Mouse (Mus musculus) stomach, postnatal 0 days (tissue): ENCODE measurements around the gene Arl13b. TPM values are rescaled to one million over a fixed set of nuclear protein-coding genes. Genes with fewer than 3 reads are reported as not detected.

Experiments used
- ATAC-seq: fragments of 200-750 bp; cut with Nextera tagmentation; 2 replicates; pipeline ENCODE4 v1.8.0; 2017; ENCODE audit not compliant: low FRiP score, low TSS enrichment
- DNase-seq: peaks from one replicate; pipeline ENCODE4 v3.0.0-alpha.2; 2016; ENCODE audit warnings: low spot score
- H3K27ac ChIP-seq: fragments of 300-500 bp; sonication (generic); replicated peaks from 2 replicates; pipeline ENCODE4 v1.5.1; 2014; ENCODE audit warnings: mild to moderate bottlenecking, control low read depth
- H3K27me3 ChIP-seq: fragments of 300-500 bp; sonication (generic); 2 replicates; pipeline ENCODE4 v1.6.1; 2014; ENCODE audit warnings: low read length; ENCODE audit not compliant: control insufficient read depth, insufficient read depth
- H3K36me3 ChIP-seq: fragments of 300-500 bp; sonication (generic); 2 replicates; pipeline ENCODE4 v1.6.1; 2014; ENCODE audit warnings: low read length, mixed read lengths; ENCODE audit not compliant: control insufficient read depth, insufficient read depth
- H3K4me1 ChIP-seq: fragments of 300-500 bp; sonication (generic); replicated peaks from 2 replicates; pipeline ENCODE4 v1.6.1; 2014; ENCODE audit warnings: antibody characterized with exemption; ENCODE audit not compliant: control insufficient read depth, insufficient read depth
- H3K4me2 ChIP-seq: fragments of 300-500 bp; sonication (generic); replicated peaks from 2 replicates; pipeline ENCODE4 v1.6.1; 2014; ENCODE audit warnings: low read depth, mild to moderate bottlenecking, control low read depth, moderate library complexity
- H3K4me3 ChIP-seq: fragments of 300-500 bp; sonication (generic); 2 replicates; pipeline ENCODE4 v1.5.1; 2014; ENCODE audit warnings: low read depth, low read length, control low read depth
- H3K9ac ChIP-seq: fragments of 300-500 bp; sonication (generic); 2 replicates; pipeline ENCODE4 v1.6.1; 2014; ENCODE audit warnings: mild to moderate bottlenecking, low read length, control low read depth, mixed read lengths
- H3K9me3 ChIP-seq: fragments of 300-500 bp; sonication (generic); 2 replicates; pipeline ENCODE4 v1.6.1; 2016; ENCODE audit warnings: low read length; ENCODE audit not compliant: control insufficient read depth
- CTCF ChIP-seq: IDR thresholded peaks from 2 replicates; pipeline ENCODE4 v1.5.1; 2016; ENCODE audit warnings: antibody characterized with exemption, low read depth, mild to moderate bottlenecking, moderate library complexity
- EP300 ChIP-seq: optimal IDR thresholded peaks from 2 replicates; pipeline ENCODE3; 2016; ENCODE audit warnings: antibody characterized with exemption
- WGBS: fragments of 180-500 bp; shearing (Covaris S2); extraction: QIAGEN DNeasy Blood & Tissue Kit; methylation state at CpG from one replicate; pipeline ENCODE4 v1.1.7; 2014; 5-methylcytosine and 5-hydroxymethylcytosine counted together
- polyA plus RNA-seq: library from polyadenylated mRNA; unstranded; fragments of >200 nt; fragmentation: Nextera tagmentation; extraction: Ambion mirVana; gene quantifications from 2 replicates; pipeline ENCODE4 v1.2.1, GENCODE M21; 2015

The Arl13b gene
- polyA plus RNA-seq, 1 experiment from 2014 or later, result 12.1 TPM

DNA sequence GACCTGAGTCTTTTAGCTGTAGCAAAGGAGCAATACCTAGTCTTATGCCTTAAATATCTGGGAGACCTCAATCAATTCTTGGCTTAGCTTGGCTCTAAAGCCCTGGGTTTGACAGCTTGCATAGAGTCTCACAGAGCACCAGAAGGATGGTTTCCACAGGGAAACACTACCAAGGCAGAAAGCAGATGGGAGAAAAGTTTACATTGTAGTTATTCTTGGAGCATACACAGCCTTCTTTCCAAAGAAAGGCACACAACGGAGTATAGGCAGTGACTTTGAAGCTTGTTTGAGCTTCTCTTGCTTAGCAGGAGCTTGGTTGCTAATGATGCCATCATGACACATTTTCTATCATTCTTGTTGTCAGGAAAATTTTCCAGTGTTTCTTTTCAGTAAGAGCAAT, 13.3 kb upstream of the Arl13b start:
- Histone ChIP-seq H3K9ac (no peak overlapping the region), H3K4me3 (no peak overlapping the region), H3K27me3 (no peaks in the 10 kb centered on the region), H3K4me1 (no peaks in the 10 kb centered on the region), H3K4me2 (no peak overlapping the region), H3K27ac (no peak overlapping the region), H3K36me3 (no peaks in the 10 kb centered on the region), H3K9me3 (no peaks in the 10 kb centered on the region)
- TF ChIP-seq CTCF (no peak), EP300 (no peak)
- WGBS, result 70% methylated on average over 1 of the region's 1 CpGs
- ATAC-seq, result no peak
- no peak for DNase-seq

DNA sequence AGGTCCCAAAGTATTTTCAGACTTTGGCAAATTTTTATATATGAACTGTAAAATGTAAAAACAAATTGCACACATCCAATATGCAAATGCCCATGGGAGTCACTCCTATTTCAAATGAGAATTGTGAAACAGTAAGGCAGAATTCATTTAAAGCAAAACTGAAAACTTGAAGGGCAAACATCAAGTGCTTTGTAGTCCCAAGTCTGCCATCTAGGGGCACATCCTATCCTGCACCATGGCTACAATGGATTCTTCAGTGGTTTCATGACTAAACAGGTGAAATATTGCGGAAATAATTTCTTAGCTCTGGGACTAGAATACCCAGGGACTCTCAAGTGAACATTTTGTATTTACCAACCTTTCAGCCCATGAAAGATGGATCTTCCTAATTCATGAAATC, 11.2 kb upstream of the Arl13b start:
- peak; percentile 22 for DNase-seq
- H3K9me3 ChIP-seq, result no peaks in the 10 kb centered on the region
- H3K4me1 ChIP-seq, result no peaks in the 10 kb centered on the region
- H3K27me3 ChIP-seq, result no peaks in the 10 kb centered on the region
- TF ChIP-seq CTCF, result peak; percentile 66
- TF ChIP-seq EP300, result no peak
- no peak overlapping the region for H3K4me3 ChIP-seq
- no peak overlapping the region for H3K4me2 ChIP-seq
- no peak for ATAC-seq
- no peak overlapping the region for H3K9ac ChIP-seq
- WGBS, result 93% methylated on average over 1 of the region's 1 CpGs
- no peak overlapping the region for H3K27ac ChIP-seq
- H3K36me3 ChIP-seq, result no peaks in the 10 kb centered on the region

DNA sequence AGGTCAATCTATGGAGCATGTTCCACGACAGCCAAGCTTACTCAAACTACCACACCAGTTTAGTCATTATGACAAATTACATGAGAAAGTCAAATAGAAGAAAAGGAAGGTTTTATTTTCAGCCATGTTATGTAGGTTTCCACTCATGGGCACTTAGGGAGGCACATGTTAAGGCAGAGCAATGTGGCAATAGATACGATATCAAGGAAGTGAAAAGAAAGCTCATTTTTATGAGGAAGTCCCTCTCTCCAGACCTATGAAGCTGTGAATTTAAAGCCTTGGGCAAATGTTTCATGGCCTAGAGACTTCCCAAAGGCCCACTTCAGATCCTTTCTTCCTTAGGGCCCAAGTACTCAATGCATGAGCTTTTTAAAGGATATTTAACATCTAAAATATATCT, 10.7 kb upstream of the Arl13b start:
- Histone ChIP-seq H3K9me3 (no peaks in the 10 kb centered on the region), H3K9ac (no peak overlapping the region), H3K27me3 (no peaks in the 10 kb centered on the region), H3K4me2 (no peak overlapping the region), H3K27ac (no peak overlapping the region), H3K4me3 (no peak overlapping the region), H3K4me1 (no peaks in the 10 kb centered on the region), H3K36me3 (no peaks in the 10 kb centered on the region)
- DNase-seq (no peak), ATAC-seq (no peak)
- WGBS, result 90% methylated on average over 2 of the region's 2 CpGs
- no peak for TF ChIP-seq CTCF
- TF ChIP-seq EP300, result no peak

DNA sequence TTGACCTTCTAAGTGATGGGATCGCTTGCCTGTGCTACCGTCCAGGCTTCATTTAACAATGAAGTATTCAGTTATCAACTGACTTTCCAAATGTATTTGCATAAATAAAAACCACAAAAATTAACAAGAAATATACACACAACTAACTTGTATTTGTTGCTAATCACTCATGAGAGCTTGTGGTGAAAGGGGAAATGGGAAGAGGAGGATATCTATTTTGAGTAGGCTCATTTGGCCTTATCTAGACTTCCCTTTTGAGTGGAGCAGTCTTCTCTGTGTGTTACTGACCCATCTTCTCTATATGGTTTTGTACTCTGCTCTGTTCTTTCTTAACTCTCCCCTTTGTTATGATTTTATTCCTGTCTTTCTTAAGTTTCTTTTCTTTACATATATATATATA, 9.4 kb upstream of the Arl13b start:
- H3K9me3 ChIP-seq, result no peaks in the 10 kb centered on the region
- H3K36me3 ChIP-seq, result no peaks in the 10 kb centered on the region
- H3K4me2 ChIP-seq, result no peak overlapping the region
- TF ChIP-seq CTCF (no peak), EP300 (no peak)
- DNase-seq (no peak), ATAC-seq (no peak)
- H3K9ac ChIP-seq, result no peak overlapping the region
- H3K4me3 ChIP-seq, result no peak overlapping the region
- no peak overlapping the region for H3K27ac ChIP-seq
- WGBS, result 91% methylated on average over 2 of the region's 2 CpGs
- no peaks in the 10 kb centered on the region for H3K27me3 ChIP-seq
- H3K4me1 ChIP-seq, result no peaks in the 10 kb centered on the region

DNA sequence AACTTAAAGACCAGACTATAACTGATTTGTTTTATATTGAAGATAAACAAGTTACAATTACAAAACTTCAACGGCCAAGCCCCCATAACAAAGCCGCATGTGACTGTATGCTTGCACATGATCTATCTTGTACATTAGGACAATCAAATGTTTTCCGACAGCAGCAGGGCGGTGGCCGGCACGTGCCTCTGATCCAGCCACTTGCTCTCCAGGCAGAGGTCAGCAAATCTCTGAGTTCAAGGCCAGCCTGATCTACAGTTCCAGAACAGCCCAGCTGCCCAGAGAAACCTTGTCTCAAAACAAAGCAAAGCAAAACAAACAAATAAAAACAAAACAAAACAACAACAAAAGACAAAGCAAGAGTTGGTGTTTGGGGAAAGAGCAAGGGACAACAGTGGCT, 8.5 kb upstream of the Arl13b start:
- no peak for TF ChIP-seq CTCF
- TF ChIP-seq EP300, result no peak
- Histone ChIP-seq H3K27ac (no peak overlapping the region), H3K9ac (no peak overlapping the region), H3K36me3 (no peaks in the 10 kb centered on the region), H3K4me1 (no peaks in the 10 kb centered on the region), H3K27me3 (no peaks in the 10 kb centered on the region), H3K4me3 (peak overlapping the region; percentile 64; the same call in 1 of the 2 replicates), H3K9me3 (no peaks in the 10 kb centered on the region), H3K4me2 (peak overlapping the region; percentile 83; the same call in 1 of the 2 replicates)
- ATAC-seq, result no peak
- 49% methylated on average over 6 of the region's 6 CpGs for WGBS
- DNase-seq, result no peak

DNA sequence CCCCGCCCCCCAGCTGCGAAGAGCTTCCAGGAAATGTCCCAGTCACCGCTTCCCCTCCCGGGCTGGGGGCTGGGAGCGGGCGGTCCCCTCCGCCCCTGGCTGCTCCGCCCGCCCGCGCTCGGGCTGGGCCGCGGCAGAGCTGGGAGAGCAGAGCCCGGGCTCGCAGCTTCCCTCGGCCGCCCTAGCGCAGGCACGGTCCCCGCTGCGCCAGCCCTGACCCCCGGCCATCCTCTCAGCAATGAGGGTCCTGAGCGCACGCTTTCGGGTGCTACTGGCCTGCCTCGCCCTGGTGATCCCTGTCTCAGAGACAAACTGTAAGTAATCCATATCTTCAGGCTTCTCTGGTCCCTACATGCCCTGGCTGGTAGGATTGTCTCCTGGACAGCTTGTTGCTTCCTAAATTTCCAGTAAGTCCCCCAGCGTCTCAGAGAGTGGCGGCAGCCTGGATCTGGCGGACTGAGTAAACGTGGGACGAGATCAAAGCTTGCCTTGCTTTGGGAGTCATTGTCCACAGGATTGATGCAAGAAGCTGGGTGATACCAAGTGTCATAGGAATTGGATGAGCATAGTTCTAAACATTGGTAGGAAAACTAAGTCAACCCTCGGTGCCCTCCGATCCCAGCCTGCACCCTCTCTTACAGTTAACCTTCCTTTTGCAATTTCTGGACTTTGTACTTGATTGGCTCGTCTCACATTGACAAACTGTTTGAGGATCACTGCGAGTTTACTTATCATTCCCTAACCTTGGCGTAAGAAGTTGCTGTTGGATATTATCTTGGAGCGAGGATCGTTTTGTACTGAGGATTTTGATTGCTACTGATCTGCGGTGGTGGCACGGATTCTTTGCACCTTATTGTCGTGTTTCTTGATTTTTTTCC, 7.6 kb upstream of the Arl13b start, which contains the start of gene Pros1:
Pros1 (plus strand) TSS at position 117 of the 878 bp plus-strand sequence.
- peak within 1 kb of the TSS; percentile 64 for H3K4me3 ChIP-seq
- 3% methylated on average over 40 of the region's 42 CpGs for WGBS

More for the DNA sequence above, 7.6 kb upstream of the Arl13b start, which contains the start of gene Pros1:
- no peaks in the 10 kb centered on the region for H3K27me3 ChIP-seq
- no peaks in the 10 kb centered on the region for H3K9me3 ChIP-seq
- H3K27ac ChIP-seq, result peak within 1 kb of the TSS; percentile 86
- H3K9ac ChIP-seq, result peak within 1 kb of the TSS; percentile 82
- ATAC-seq (peak; percentile 93), DNase-seq (peak; percentile 65)
- H3K36me3 ChIP-seq, result no peaks in the 10 kb centered on the region
- no peaks in the 10 kb centered on the region for H3K4me1 ChIP-seq
- TF ChIP-seq EP300, result no peak
- no peak for TF ChIP-seq CTCF
- peak within 1 kb of the TSS; percentile 83 for H3K4me2 ChIP-seq
